Mouse (Mus musculus): ENCODE measurements at regions not wholly inside any gene's neighbourhood (a gene's known extent, or its start where the extent isn't known, plus 50 kb on each side); places are given as distances from the start of the nearest gene placed in this dataset.

- TF ChIP-seq CTCF (IDR thresholded peaks at IDR 0.05; ENCODE audit: low read depth) (no peak), EP300 (IDR thresholded peaks at IDR 0.05; ENCODE audit: low read depth) (peak; percentile 62; the same call in 1 of the 2 replicates)
These were observed 416.8 kb upstream of the Ptger4 start for GRCm38 (mm10) chr15:5660819-5661218.

Measured in liver, postnatal 0 days (tissue).